ENCODE assay signal across 8 mouse cellular contexts in the genomic region with DNA sequence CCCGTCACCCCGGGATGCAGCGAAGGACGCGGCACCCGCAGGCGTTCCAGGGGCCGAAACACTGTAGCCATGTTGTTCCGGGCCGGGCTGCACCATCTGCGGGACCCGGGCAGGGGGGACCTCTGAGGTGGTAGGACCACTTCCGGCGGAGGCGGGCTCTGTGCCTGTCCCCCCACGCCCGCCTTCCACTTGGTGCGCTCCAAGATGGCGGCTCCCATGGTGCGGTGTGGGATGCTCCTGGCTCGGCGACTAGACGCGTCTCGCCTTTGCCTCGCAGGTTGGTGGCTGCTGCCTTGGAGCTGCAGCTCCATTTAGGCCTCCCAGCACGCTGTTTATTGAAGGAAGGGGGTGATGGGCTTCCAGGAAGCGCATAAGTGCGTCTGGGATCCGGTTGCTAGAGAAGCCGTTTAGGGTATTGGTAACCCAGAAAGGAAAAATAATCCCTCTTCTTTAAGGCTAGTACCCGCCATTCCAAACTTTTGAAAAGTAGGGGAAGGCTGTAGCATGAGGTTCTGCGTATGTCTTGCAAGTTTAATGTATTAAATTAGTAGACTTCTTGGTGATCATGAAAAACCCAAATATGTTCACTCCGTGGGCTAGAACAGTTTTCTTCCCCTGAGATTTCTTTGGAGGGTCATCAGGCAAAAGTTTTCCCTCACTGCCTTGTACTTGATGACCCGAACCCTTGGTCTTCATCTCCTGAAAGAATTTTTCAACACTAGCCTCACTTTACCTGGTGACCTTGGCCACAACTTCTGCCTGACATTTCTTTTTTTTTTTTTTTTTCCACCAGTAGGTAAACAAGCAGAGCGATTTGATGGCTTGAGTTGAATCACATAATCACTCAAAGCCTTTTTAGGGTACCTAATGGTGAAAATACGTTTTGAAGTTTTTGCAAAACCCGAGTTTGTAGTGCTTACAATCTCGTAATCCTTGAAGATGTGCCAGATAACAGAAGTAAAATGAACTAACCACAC. TPM values are rescaled to one million over a fixed set of nuclear protein-coding genes. Genes with fewer than 3 reads are reported as not detected.
DNase-seq lines count a peak whose midpoint lies in the region; ATAC-seq lines count a peak whose summit lies in the region.

A gene (minus strand): TSS at position 107 of the 977 bp plus-strand sequence.
A gene (plus strand): TSS at position 188 of the 977 bp plus-strand sequence.

- peak within 1 kb of the TSS; percentile 82 to 89 for H3K4me3 ChIP-seq in heart, embryonic 14.5 days (ENCODE audit: control insufficient read depth in 1 of 2, insufficient read depth in 1 of 2, low read depth in 1 of 2, low read length in 2 of 2)
- H3K4me3 ChIP-seq in liver, embryonic 13.5 days (replicated peaks): peak within 1 kb of the TSS; percentile 79
- H3K4me3 ChIP-seq in stomach, embryonic 16.5 days (replicated peaks; ENCODE audit: low read length): peak within 1 kb of the TSS; percentile 99

- H3K27me3 ChIP-seq in heart, embryonic 14.5 days (ENCODE audit: control insufficient read depth, insufficient read depth, low read length): no peaks in the 10 kb centered on the region
- H3K27me3 ChIP-seq in liver, embryonic 13.5 days: no peaks in the 10 kb centered on the region
- no peaks in the 10 kb centered on the region for H3K27me3 ChIP-seq in stomach, embryonic 16.5 days (ENCODE audit: control insufficient read depth, insufficient read depth, low read length)

- H3K4me1 ChIP-seq in heart, embryonic 14.5 days (ENCODE audit: control insufficient read depth in 2 of 2, insufficient read depth in 2 of 2, low read length in 2 of 2): peaks cover 3 to 28% of the 10 kb centered on the region in 2 experiments
- peaks cover 29% of the 10 kb centered on the region for H3K4me1 ChIP-seq in liver, embryonic 13.5 days (replicated peaks)
- peaks cover 10% of the 10 kb centered on the region for H3K4me1 ChIP-seq in stomach, embryonic 16.5 days (ENCODE audit: control insufficient read depth, insufficient read depth, low read length)

- 3% methylated on average over 39 of the region's 39 CpGs for WGBS in heart, embryonic 14.5 days
- under 1% methylated on average over 39 of the region's 39 CpGs for WGBS in liver, embryonic 13.5 days (ENCODE audit: insufficient replicate concordance)
- WGBS in stomach, embryonic 16.5 days: 2% methylated on average over 39 of the region's 39 CpGs

- peak within 1 kb of the TSS; percentile 93 for H3K9ac ChIP-seq in heart, embryonic 14.5 days (ENCODE audit: low read length)
- H3K9ac ChIP-seq in liver, embryonic 13.5 days: peak within 1 kb of the TSS; percentile 82
- peak within 1 kb of the TSS; percentile 91 for H3K9ac ChIP-seq in stomach, embryonic 16.5 days (ENCODE audit: low read length)

- H3K4me2 ChIP-seq in heart, embryonic 14.5 days (ENCODE audit: low read length): peak within 1 kb of the TSS; percentile 84
- H3K4me2 ChIP-seq in liver, embryonic 13.5 days: peak within 1 kb of the TSS; percentile 77
- H3K4me2 ChIP-seq in stomach, embryonic 16.5 days (ENCODE audit: low read depth, low read length): peak within 1 kb of the TSS; percentile 83

- ATAC-seq in CD4-positive, CD25-positive, alpha-beta regulatory T cell, adult 4 months: peak; percentile 98
- ATAC-seq in heart, embryonic 14.5 days (ENCODE audit: insufficient number of reproducible peaks, insufficient read depth, low FRiP score, low read depth): peak; percentile 93
- ATAC-seq in liver, embryonic 13.5 days (ENCODE audit: low read depth): peak; percentile 96
- peak; percentile 99 for ATAC-seq in stomach, embryonic 16.5 days (ENCODE audit: insufficient read depth, low FRiP score)

- peak within 1 kb of the TSS; percentile 89 to 92 for H3K27ac ChIP-seq in heart, embryonic 14.5 days (replicated peaks in 1 of 2; ENCODE audit: control insufficient read depth in 1 of 2, insufficient read depth in 1 of 2, low read depth in 2 of 2, low read length in 2 of 2)
- H3K27ac ChIP-seq in liver, embryonic 13.5 days: peak within 1 kb of the TSS; percentile 77
- peak within 1 kb of the TSS; percentile 91 for H3K27ac ChIP-seq in stomach, embryonic 16.5 days (ENCODE audit: low read length)

- H3K9me3 ChIP-seq in heart, embryonic 14.5 days (ENCODE audit: control insufficient read depth, low read length): no peaks in the 10 kb centered on the region
- H3K9me3 ChIP-seq in liver, embryonic 13.5 days (replicated peaks): no peaks in the 10 kb centered on the region
- H3K9me3 ChIP-seq in stomach, embryonic 16.5 days (replicated peaks; ENCODE audit: control insufficient read depth, low read length): no peaks in the 10 kb centered on the region

- DNase-seq in c-Kit-negative CD71-positive TER-119-positive erythroid progenitor cells, embryonic 14.5 days (ENCODE audit: low read depth, low spot score): peak; percentile 90
- peak; percentile 75 for DNase-seq in fibroblast of lung, adult 2 months (ENCODE audit: low read depth)
- peak; percentile 98 for DNase-seq in kidney, postnatal 14 days
- peak; percentile 97 for DNase-seq in liver, embryonic 13.5 days
- peak; percentile 98 for DNase-seq in neural tube, embryonic 10.5 days (ENCODE audit: extremely low spot score, low spot score)

- peaks cover 46% of the 10 kb centered on the region for H3K36me3 ChIP-seq in heart, embryonic 14.5 days (ENCODE audit: control insufficient read depth, insufficient read depth, low read length)
- H3K36me3 ChIP-seq in liver, embryonic 13.5 days: peaks cover 37% of the 10 kb centered on the region
- peaks cover 7% of the 10 kb centered on the region; the same call in 1 of the 2 replicates for H3K36me3 ChIP-seq in stomach, embryonic 16.5 days (ENCODE audit: control insufficient read depth, insufficient read depth, low read length)

RNA-seq across cellular contexts. Expression of the first gene that starts in this region (rescaled TPM):
- polyA plus RNA-seq in CD4-positive, CD25-positive, alpha-beta regulatory T cell, adult 4 months (2017; shearing (Covaris generic)): 10 to 100 TPM; 62.9 to 72.4 TPM
- polyA plus RNA-seq in heart, embryonic 14.5 days (2014; fragmentation: Nextera tagmentation; extraction: Ambion mirVana): 72.8 and 73.0 TPM in 2 replicates
- polyA plus RNA-seq in liver, embryonic 13.5 days (2015; fragmentation: Nextera tagmentation; extraction: Ambion mirVana): 36.4 and 45.3 TPM in 2 replicates
- polyA plus RNA-seq in stomach, embryonic 16.5 days (2015; fragmentation: Nextera tagmentation; extraction: Ambion mirVana): 46.6 and 46.9 TPM in 2 replicates

RNA-seq across cellular contexts. Expression of the second gene that starts in this region (rescaled TPM):
- polyA plus RNA-seq in CD4-positive, CD25-positive, alpha-beta regulatory T cell, adult 4 months (2017; shearing (Covaris generic)): 10 to 100 TPM; 31.0 to 48.0 TPM
- polyA plus RNA-seq in heart, embryonic 14.5 days (2014; fragmentation: Nextera tagmentation; extraction: Ambion mirVana): 75.2 and 80.6 TPM in 2 replicates
- 36.3 and 40.1 TPM in 2 replicates for polyA plus RNA-seq in liver, embryonic 13.5 days (2015; fragmentation: Nextera tagmentation; extraction: Ambion mirVana)
- 56.1 and 56.4 TPM in 2 replicates for polyA plus RNA-seq in stomach, embryonic 16.5 days (2015; fragmentation: Nextera tagmentation; extraction: Ambion mirVana)

Comparison
In these comparisons a context has a peak if more than half of its experiments do, and no peak if none do; other contexts are left out.
1. Peak in every context shown above with its lines: DNase-seq, ATAC-seq, H3K4me3 ChIP-seq and H3K27ac ChIP-seq.